Mouse (Mus musculus): ENCODE measurements around the gene Igf2bp1.
"Not testable (repeated sequence)": the region's sequence is repeated elsewhere in the genome, so short reads cannot be mapped to it uniquely, and the experiment has no call there.

DNA sequence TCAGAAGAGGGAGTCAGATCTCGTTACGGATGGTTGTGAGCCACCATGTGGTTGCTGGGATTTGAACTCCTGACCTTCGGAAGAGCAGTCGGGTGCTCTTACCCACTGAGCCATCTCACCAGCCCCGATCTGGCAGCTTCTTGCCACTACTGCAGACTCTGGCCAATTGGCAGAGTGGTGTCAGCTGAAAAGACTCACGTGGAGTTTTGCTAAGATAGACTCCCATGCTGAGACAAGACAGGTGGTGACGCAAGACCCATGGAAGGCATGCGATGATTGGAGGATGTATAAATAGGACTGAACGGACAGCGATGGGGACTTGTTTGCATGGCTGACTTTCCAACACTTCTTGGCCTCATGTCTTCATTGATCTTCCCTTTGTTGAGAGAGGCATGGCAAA, 73.6 kb downstream of the Igf2bp1 start:
- not testable (repeated sequence) for TF ChIP-seq CTCF (IDR thresholded peaks at IDR 0.05; ENCODE audit: low read depth, low read length); TAL1 (conservative IDR thresholded peaks at IDR 0.05; ENCODE audit: low read depth, low read length)
